Mouse (Mus musculus) monocyte, adult 5-6 weeks (primary cell): ENCODE measurements at regions not wholly inside any gene's neighbourhood (a gene's known extent, or its start where the extent isn't known, plus 50 kb on each side); places are given as distances from the start of the nearest gene placed in this dataset.

Source experiments
- ATAC-seq: fragments of 153-309, 156-312 bp; replicated peaks from 2 replicates; pipeline ENCODE4 v1.8.0; 2017; ENCODE audit warnings: mild to moderate bottlenecking; ENCODE audit not compliant: low TSS enrichment, insufficient number of reproducible peaks, severe bottlenecking, poor library complexity, low FRiP score

GRCm38 (mm10) chr14:120142281-120142680, 100.0 kb upstream of the Oxgr1 start:
- ATAC-seq, result no peak

- no peak for ATAC-seq
Observed at GRCm38 (mm10) chr14:120144451-120144850, 102.2 kb upstream of the Oxgr1 start.

- ATAC-seq, result no peak
Observed at GRCm38 (mm10) chr14:120146312-120146711, 104.1 kb upstream of the Oxgr1 start.

GRCm38 (mm10) chr14:120146908-120147770, 104.9 kb upstream of the Oxgr1 start:
- ATAC-seq, result no peak

- ATAC-seq, result no peak
Observed at GRCm38 (mm10) chr14:120148803-120149202, 106.6 kb upstream of the Oxgr1 start.

GRCm38 (mm10) chr14:120149341-120149741, 107.1 kb upstream of the Oxgr1 start:
- no peak for ATAC-seq

GRCm38 (mm10) chr14:120150589-120150988, 108.4 kb upstream of the Oxgr1 start:
- ATAC-seq, result no peak

GRCm38 (mm10) chr14:120154413-120154812, 112.2 kb upstream of the Oxgr1 start:
- no peak for ATAC-seq

- no peak for ATAC-seq
Observed at GRCm38 (mm10) chr14:120164184-120164583, 111.3 kb upstream of the Mbnl2 start.

- ATAC-seq, result no peak
Observed at GRCm38 (mm10) chr14:120165496-120166045, 109.9 kb upstream of the Mbnl2 start.

- no peak for ATAC-seq
Observed at GRCm38 (mm10) chr14:120170733-120171132, 104.7 kb upstream of the Mbnl2 start.

GRCm38 (mm10) chr14:120172058-120172457, 103.4 kb upstream of the Mbnl2 start:
- no peak for ATAC-seq

GRCm38 (mm10) chr14:120172844-120173243, 102.6 kb upstream of the Mbnl2 start:
- no peak for ATAC-seq

- no peak for ATAC-seq
Observed at GRCm38 (mm10) chr14:120174615-120175014, 100.9 kb upstream of the Mbnl2 start.

- no peak for ATAC-seq
Observed at GRCm38 (mm10) chr14:120195218-120195617, 80.3 kb upstream of the Mbnl2 start.

- ATAC-seq, result no peak
Observed at GRCm38 (mm10) chr14:120211741-120212140, 63.7 kb upstream of the Mbnl2 start.

- no peak for ATAC-seq
Observed at GRCm38 (mm10) chr14:120212626-120213025, 62.8 kb upstream of the Mbnl2 start.

GRCm38 (mm10) chr14:120219224-120219623, 56.2 kb upstream of the Mbnl2 start:
- ATAC-seq, result no peak

- no peak for ATAC-seq
Observed at GRCm38 (mm10) chr14:120223528-120224201, 51.8 kb upstream of the Mbnl2 start.
